Mouse (Mus musculus) G1E (cell line): ENCODE measurements around the gene Trip12. TPM values are rescaled to one million over a fixed set of nuclear protein-coding genes. Genes with fewer than 3 reads are reported as not detected.

ENCODE experiments used
- ATAC-seq: 2 replicates; pipeline ENCODE4 v1.8.0; 2016; ENCODE audit warnings: mild to moderate bottlenecking; ENCODE audit not compliant: insufficient number of reproducible peaks, poor library complexity, low FRiP score, severe bottlenecking; ENCODE audit errors: extremely low read depth
- DNase-seq: peaks from one replicate; pipeline ENCODE4 v3.0.0; 2012; ENCODE audit warnings: low spot score
- H3K27me3 ChIP-seq: 2 replicates; pipeline ENCODE4 v1.6.1; 2012; ENCODE audit warnings: mild to moderate bottlenecking, low read length, inconsistent platforms; ENCODE audit not compliant: insufficient read depth
- H3K36me3 ChIP-seq: replicated peaks from 2 replicates; pipeline ENCODE3; 2012; ENCODE audit warnings: mild to moderate bottlenecking, inconsistent platforms
- H3K4me1 ChIP-seq: 2 replicates; pipeline ENCODE4 v1.6.1; 2012; ENCODE audit warnings: low read depth, low read length, inconsistent platforms, mixed read lengths; ENCODE audit not compliant: insufficient read depth
- H3K4me3 ChIP-seq: 2 replicates; pipeline ENCODE4 v1.5.1; 2012; ENCODE audit warnings: low read depth, mild to moderate bottlenecking, inconsistent platforms, low read length, moderate library complexity, mixed read lengths
- H3K9me3 ChIP-seq: replicated peaks from 2 replicates; pipeline ENCODE4 v1.6.1; 2012; ENCODE audit warnings: inconsistent platforms
- CTCF ChIP-seq: IDR thresholded peaks from 2 replicates; pipeline ENCODE4 v1.5.1; 2012; ENCODE audit warnings: low read depth, low read length, inconsistent platforms, mixed read lengths
- GATA1 ChIP-seq: IDR thresholded peaks from 2 replicates; pipeline ENCODE4 v1.6.1; 2012; ENCODE audit warnings: borderline replicate concordance, low read length, inconsistent platforms, mixed read lengths
- GATA2 ChIP-seq: IDR thresholded peaks from 2 replicates; pipeline ENCODE4 v1.6.1; 2012; ENCODE audit warnings: low read depth, low read length, inconsistent platforms, borderline replicate concordance
- POLR2AphosphoS5 ChIP-seq: IDR thresholded peaks from 2 replicates; pipeline ENCODE4 v1.6.1; 2012; ENCODE audit warnings: low read depth, low read length, inconsistent platforms; ENCODE audit not compliant: insufficient replicate concordance
- TAL1 ChIP-seq: conservative IDR thresholded peaks from 2 replicates; pipeline ENCODE4 v1.6.1; 2012; ENCODE audit warnings: low read depth, low read length, inconsistent platforms, mixed read lengths
- polyA plus RNA-seq: library from polyadenylated mRNA; stranded (reverse); fragments of >175 nt; gene quantifications from 2 replicates; pipeline ENCODE4 v1.2.3, GENCODE M21; 2012
- total RNA-seq, 2 experiments: library from RNA; stranded (forward) in 1 of 2; stranded (reverse) in 1 of 2; fragments of 200-1000 nt in 1 of 2; fragments of >200 nt in 1 of 2; fragmentation: Nextera tagmentation in 1 of 2; gene quantifications; 2 replicates each; pipeline ENCODE4 v1.2.3; 2014 to 2017

Gene Trip12
- total and polyA plus RNA-seq, 3 experiments, result 111 to 696 (median 620) TPM

- H3K4me1 ChIP-seq, result no peaks in the 10 kb centered on the region
- DNase-seq (no peak), ATAC-seq (no peak)
- H3K4me3 ChIP-seq, result no peak overlapping the region
- H3K27me3 ChIP-seq, result 0 out of 2 replicates have a peak, but pooled peaks cover 2% of the 10 kb centered on the region
- H3K36me3 ChIP-seq, result no peaks in the 10 kb centered on the region
- TF ChIP-seq CTCF (no peak), GATA1 (no peak), GATA2 (no peak), TAL1 (no peak), POLR2AphosphoS5 (no peak)
- H3K9me3 ChIP-seq, result no peaks in the 10 kb centered on the region
Observed at GRCm38 (mm10) chr1:84709406-84709805, 130.9 kb downstream of the Trip12 start.

- DNase-seq (no peak), ATAC-seq (no peak)
- no peak overlapping the region for H3K4me3 ChIP-seq
Observed at GRCm38 (mm10) chr1:84700254-84700653, 140.1 kb downstream of the Trip12 start.

GRCm38 (mm10) chr1:84697136-84697535, 143.2 kb downstream of the Trip12 start:
- H3K27me3 ChIP-seq, result no peaks in the 10 kb centered on the region; the same call in 1 of the 2 replicates
- DNase-seq, result no peak
- no peaks in the 10 kb centered on the region for H3K36me3 ChIP-seq
- TF ChIP-seq POLR2AphosphoS5, result no peak
- no peak for TF ChIP-seq CTCF
- no peak for TF ChIP-seq GATA2
- TF ChIP-seq TAL1, result no peak
- TF ChIP-seq GATA1, result no peak
- H3K4me3 ChIP-seq, result no peak overlapping the region
- ATAC-seq, result no peak
- no peaks in the 10 kb centered on the region for H3K4me1 ChIP-seq
- peaks cover 20% of the 10 kb centered on the region for H3K9me3 ChIP-seq

More at GRCm38 (mm10) chr1:84700254-84700653, 140.1 kb downstream of the Trip12 start:
- Histone ChIP-seq H3K36me3 (no peaks in the 10 kb centered on the region), H3K27me3 (no peaks in the 10 kb centered on the region), H3K4me1 (no peaks in the 10 kb centered on the region), H3K9me3 (peaks cover 13% of the 10 kb centered on the region)
- TF ChIP-seq GATA1 (no peak), CTCF (no peak), TAL1 (no peak), POLR2AphosphoS5 (no peak), GATA2 (no peak)

GRCm38 (mm10) chr1:84695517-84696411, 144.6 kb downstream of the Trip12 start, which contains the start of gene Dner:
TSS of gene Dner (minus strand) at chr1:84696221.
- TF ChIP-seq POLR2AphosphoS5 (no peak), GATA1 (no peak), TAL1 (no peak), CTCF (no peak), GATA2 (no peak)
- DNase-seq (no peak), ATAC-seq (no peak)
- peak within 1 kb of the TSS; percentile 5; the same call in 1 of the 2 replicates for H3K4me3 ChIP-seq
- no peaks in the 10 kb centered on the region for H3K36me3 ChIP-seq
- H3K4me1 ChIP-seq, result no peaks in the 10 kb centered on the region
- peaks cover 20% of the 10 kb centered on the region for H3K9me3 ChIP-seq
- no peaks in the 10 kb centered on the region; the same call in 1 of the 2 replicates for H3K27me3 ChIP-seq

GRCm38 (mm10) chr1:84694688-84695474, 145.4 kb downstream of the Trip12 start:
- no peak for DNase-seq
- no peak for ATAC-seq
- no peak for TF ChIP-seq TAL1
- TF ChIP-seq GATA2, result no peak
- no peak for TF ChIP-seq POLR2AphosphoS5
- no peak for TF ChIP-seq CTCF
- no peak for TF ChIP-seq GATA1
- no peaks in the 10 kb centered on the region; the same call in 1 of the 2 replicates for H3K27me3 ChIP-seq
- peaks cover 20% of the 10 kb centered on the region for H3K9me3 ChIP-seq
- H3K4me3 ChIP-seq, result no peak overlapping the region; the same call in 1 of the 2 replicates
- H3K4me1 ChIP-seq, result no peaks in the 10 kb centered on the region
- H3K36me3 ChIP-seq, result no peaks in the 10 kb centered on the region

- ATAC-seq (no peak), DNase-seq (no peak)
- Histone ChIP-seq H3K4me3 (no peak overlapping the region), H3K9me3 (no peaks in the 10 kb centered on the region), H3K27me3 (no peaks in the 10 kb centered on the region), H3K4me1 (no peaks in the 10 kb centered on the region), H3K36me3 (no peaks in the 10 kb centered on the region)
- TF ChIP-seq GATA2 (no peak), TAL1 (no peak), CTCF (no peak), GATA1 (no peak)
Observed at GRCm38 (mm10) chr1:84677910-84678309, 162.4 kb downstream of the Trip12 start.

Other genes starting within 250 kb of the Trip12 start
- not detected in 2 replicates for gene Dner, start 144.3 kb downstream of the Trip12 start, total RNA-seq (2014; fragmentation: Nextera tagmentation)
- gene Dner, start 144.3 kb downstream of the Trip12 start, total RNA-seq (2017), result 0.16 and 0.23 TPM in 2 replicates
- not detected in 2 replicates for gene Dner, start 144.3 kb downstream of the Trip12 start, polyA plus RNA-seq
- 28.0 and 44.0 TPM in 2 replicates for gene Fbxo36, start 675 bp downstream of the Trip12 start, total RNA-seq (2014; fragmentation: Nextera tagmentation)
- gene Fbxo36, start 675 bp downstream of the Trip12 start, total RNA-seq (2017), result 8.8 and 10.9 TPM in 2 replicates
- 2.1 and 3.8 TPM in 2 replicates for gene Fbxo36, start 675 bp downstream of the Trip12 start, polyA plus RNA-seq
- gene Slc16a14, start 94.6 kb upstream of the Trip12 start, total RNA-seq (2014; fragmentation: Nextera tagmentation), result 0.44 TPM in 1 of 2 replicates, not detected in the other
- 0.11 and 0.12 TPM in 2 replicates for gene Slc16a14, start 94.6 kb upstream of the Trip12 start, total RNA-seq (2017)
- gene Slc16a14, start 94.6 kb upstream of the Trip12 start, polyA plus RNA-seq, result 0.01 and 0.02 TPM in 2 replicates